Comparison of ENCODE assay signal across 8 mouse cellular contexts in the genomic region with DNA sequence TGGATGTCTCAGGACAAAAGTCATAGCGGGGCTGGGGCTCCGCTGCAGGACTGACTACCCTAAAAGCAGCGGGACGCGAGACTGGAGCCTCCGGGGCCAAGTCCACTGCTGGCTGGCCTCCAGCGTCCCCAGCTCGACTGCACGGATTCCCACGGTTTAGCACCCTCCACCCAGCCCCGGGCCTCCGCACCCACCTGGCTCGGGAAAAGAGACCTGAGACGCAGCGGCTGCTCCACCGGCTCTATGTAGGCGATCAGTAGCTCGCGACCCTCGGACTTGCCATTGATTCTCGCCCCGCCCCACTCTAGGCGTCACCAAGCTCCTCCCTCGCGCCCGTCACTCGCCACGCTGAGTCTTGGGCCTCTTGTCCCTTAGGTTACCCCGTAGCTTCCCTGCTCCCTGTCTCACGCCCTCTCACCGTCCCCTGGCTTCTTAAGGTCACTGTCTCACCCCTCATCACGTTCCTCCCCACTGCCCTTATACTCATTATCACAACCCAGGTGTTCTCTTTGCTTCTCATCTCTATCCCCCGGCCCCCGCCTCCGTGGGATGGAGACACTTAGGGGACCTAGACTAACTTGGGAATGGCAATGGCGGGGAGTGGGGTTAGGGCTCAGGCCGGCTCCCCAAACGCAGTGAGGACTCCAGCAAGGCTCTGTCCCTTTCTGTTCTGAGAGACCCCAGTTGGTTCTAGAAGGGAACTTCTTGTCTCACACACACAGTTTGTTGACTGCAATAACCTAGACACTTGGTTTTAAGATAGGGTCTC. TPM values are rescaled to one million over a fixed set of nuclear protein-coding genes. Genes with fewer than 3 reads are reported as not detected.
DNase-seq lines count a peak whose midpoint lies in the region; ATAC-seq and TF ChIP-seq lines count a peak whose summit lies in the region.

No protein-coding gene starts in this region.

- peak overlapping the region; percentile 59 to 62 for H3K4me3 ChIP-seq in MEL (ENCODE audit: control insufficient read depth in 1 of 2, insufficient read depth in 1 of 2, low read depth in 2 of 2, low read length in 2 of 2)
- H3K4me3 ChIP-seq in forebrain, embryonic 16.5 days (replicated peaks; ENCODE audit: low read length): peak overlapping the region; percentile 84
- peak overlapping the region; percentile 71 for H3K4me3 ChIP-seq in lung, embryonic 14.5 days (ENCODE audit: low read depth, low read length)

- peak overlapping the region; percentile 71 for H3K9ac ChIP-seq in MEL (ENCODE audit: control insufficient read depth, low read depth, low read length, poor library complexity, severe bottlenecking)
- peak overlapping the region; percentile 81 for H3K9ac ChIP-seq in forebrain, embryonic 16.5 days (replicated peaks; ENCODE audit: low read depth, low read length)
- H3K9ac ChIP-seq in lung, embryonic 14.5 days: peak overlapping the region; percentile 74

- peaks cover 1% of the 10 kb centered on the region; the same call in 1 of the 2 replicates for H3K79me2 ChIP-seq in MEL (ENCODE audit: control insufficient read depth, insufficient read depth, low read length, poor library complexity)

- H3K27me3 ChIP-seq in MEL (ENCODE audit: control insufficient read depth in 1 of 2, insufficient read depth in 2 of 2, low read length in 2 of 2): no peaks in the 10 kb centered on the region
- no peaks in the 10 kb centered on the region for H3K27me3 ChIP-seq in forebrain, embryonic 16.5 days (replicated peaks; ENCODE audit: control insufficient read depth, insufficient read depth, low read length)
- H3K27me3 ChIP-seq in lung, embryonic 14.5 days (ENCODE audit: insufficient read depth, low read length): no peaks in the 10 kb centered on the region

- no peak for TF ChIP-seq CTCF in MEL (IDR thresholded peaks at IDR 0.05 in 2 of 3, conservative IDR thresholded peaks at IDR 0.05 in 1 of 3; ENCODE audit: control insufficient read depth in 1 of 3, insufficient read depth in 1 of 3, low read depth in 2 of 3, low read length in 3 of 3, poor library complexity in 1 of 3, severe bottlenecking in 1 of 3)
- TF ChIP-seq CTCF in lung, embryonic 14.5 days (IDR thresholded peaks at IDR 0.05; ENCODE audit: low read depth): no peak

- H3K4me2 ChIP-seq in forebrain, embryonic 16.5 days (ENCODE audit: low read length): peak overlapping the region; percentile 54
- peak overlapping the region; percentile 78 for H3K4me2 ChIP-seq in lung, embryonic 14.5 days

- TF ChIP-seq POLR2A in MEL (IDR thresholded peaks at IDR 0.05; ENCODE audit: control insufficient read depth in 1 of 2, insufficient read depth in 1 of 2, low read depth in 1 of 2, low read length in 2 of 2, poor library complexity in 1 of 2): peak in 1 of 2 experiments; percentile 98; a peak in 2 of 4 replicates

- intact Hi-C loops in heart, postnatal 36 days (cut with DNase I): loop anchor here (2.0 to 5.0 kb wide), 4 partner anchors 21 to 140 kb away; a partner anchor contains a TSS

- DNase-seq in MEL (ENCODE audit: low read depth, low spot score): peak; percentile 99
- DNase-seq in cerebellum, adult 18-20 months: peak; percentile 93 to 94
- DNase-seq in heart, postnatal 36 days: peak; percentile 91 to 92
- DNase-seq in layer of hippocampus, adult 8-10 months (ENCODE audit: low spot score in 2 of 2): peak; percentile 88
- peak; percentile 96 for DNase-seq in lung, embryonic 14.5 days
- peak; percentile 88 for DNase-seq in testis, postnatal 14 days (ENCODE audit: low spot score)

- TF ChIP-seq RAD21 in MEL (IDR thresholded peaks at IDR 0.05; ENCODE audit: low read depth, low read length): no peak

- H3K36me3 ChIP-seq in MEL (ENCODE audit: control insufficient read depth in 1 of 2, insufficient read depth in 2 of 2, low read length in 2 of 2): peaks cover 0 to 11% of the 10 kb centered on the region in 2 experiments; a peak in 2 of 4 replicates
- H3K36me3 ChIP-seq in forebrain, embryonic 16.5 days (ENCODE audit: control insufficient read depth, insufficient read depth): 0 out of 2 replicates have a peak, but pooled peaks cover 3% of the 10 kb centered on the region
- H3K36me3 ChIP-seq in lung, embryonic 14.5 days (ENCODE audit: insufficient read depth): peaks cover 26% of the 10 kb centered on the region

- peaks cover 8 to 18% of the 10 kb centered on the region in 2 experiments; a peak in 3 of 4 replicates for H3K4me1 ChIP-seq in MEL (ENCODE audit: control insufficient read depth in 1 of 2, insufficient read depth in 2 of 2, low read length in 2 of 2)
- H3K4me1 ChIP-seq in forebrain, embryonic 16.5 days (replicated peaks; ENCODE audit: control insufficient read depth, insufficient read depth, low read length): peaks cover 6% of the 10 kb centered on the region
- H3K4me1 ChIP-seq in lung, embryonic 14.5 days (ENCODE audit: insufficient read depth): peaks cover 6% of the 10 kb centered on the region; the same call in 1 of the 2 replicates

- no peaks in the 10 kb centered on the region for H3K9me3 ChIP-seq in MEL (replicated peaks; ENCODE audit: insufficient read depth, low read length)
- H3K9me3 ChIP-seq in forebrain, embryonic 16.5 days (ENCODE audit: control insufficient read depth, low read length): no peaks in the 10 kb centered on the region
- H3K9me3 ChIP-seq in lung, embryonic 14.5 days (ENCODE audit: low read depth, low read length): no peaks in the 10 kb centered on the region

- TF ChIP-seq EP300 in MEL (IDR thresholded peaks at IDR 0.05; ENCODE audit: low read depth in 1 of 2, low read length in 2 of 2): peak in 1 of 2 experiments; percentile 48; a peak in 3 of 4 replicates

- ATAC-seq in forebrain, embryonic 16.5 days: peak; percentile 97
- peak; percentile 96 for ATAC-seq in lung, embryonic 14.5 days (ENCODE audit: insufficient read depth)
- ATAC-seq in neutrophil, adult 5-6 weeks (ENCODE audit: extremely low read depth, insufficient number of reproducible peaks, low FRiP score, poor library complexity, severe bottlenecking): peak; percentile 80

- WGBS in forebrain, embryonic 16.5 days: 2% methylated on average over 38 of the region's 38 CpGs
- WGBS in lung, embryonic 14.5 days: 1% methylated on average over 37 of the region's 38 CpGs

- peak overlapping the region; percentile 39 for H3K27ac ChIP-seq in MEL (ENCODE audit: control insufficient read depth, low read depth, low read length)
- H3K27ac ChIP-seq in forebrain, embryonic 16.5 days (ENCODE audit: low read length): peak overlapping the region; percentile 41; the same call in 1 of the 2 replicates
- H3K27ac ChIP-seq in lung, embryonic 14.5 days (ENCODE audit: low read depth): peak overlapping the region; percentile 90

TF ChIP-seq in MEL, 35 proteins besides CTCF, POLR2A, EP300 and RAD21 (continues in another document):
- TF ChIP-seq ZKSCAN1 (IDR thresholded peaks at IDR 0.05; ENCODE audit: low read depth, low read length): no peak

RNA-seq across cellular contexts. Expression of a gene that starts 1.1 kb away (rescaled TPM):
- total RNA-seq in MEL (2012; rRNA removed): 3.5 and 4.0 TPM in 2 replicates
- polyA plus RNA-seq in MEL (2012; ENCODE audit: insufficient read depth in 1 of 2, insufficient read length in 2 of 2, low read depth in 1 of 2, low replicate concordance in 2 of 2, missing spikeins in 1 of 2): 1 to 10 TPM in 1 of 2 experiments, not detected in 1; 6.0 TPM
- 9.7 and 10.8 TPM in 2 replicates for polyA plus RNA-seq in forebrain, embryonic 16.5 days (2015; fragmentation: Nextera tagmentation; extraction: Ambion mirVana)
- 1 to 10 TPM; 3.2 to 3.8 TPM for total RNA-seq in heart, postnatal 36 days (2021)
- total RNA-seq in layer of hippocampus, adult 8-10 months (2022): 10 to 100 TPM in 1 of 4 experiments, 1 to 10 TPM in 3; 8.6 to 11.5 (median 9.6) TPM
- polyA plus RNA-seq in lung, embryonic 14.5 days (2014; fragmentation: Nextera tagmentation; extraction: Ambion mirVana): 16.6 and 17.7 TPM in 2 replicates
- total RNA-seq in neutrophil, adult 5-6 weeks (2017): not detected in 2 replicates

RNA-seq across cellular contexts. Expression of a gene that starts 17.6 kb away (rescaled TPM):
- 199 and 213 TPM in 2 replicates for total RNA-seq in MEL (2012; rRNA removed)
- polyA plus RNA-seq in MEL (2012; ENCODE audit: insufficient read depth in 1 of 2, insufficient read length in 2 of 2, low read depth in 1 of 2, low replicate concordance in 2 of 2, missing spikeins in 1 of 2): 100 to 1,000 TPM in 1 of 2 experiments, not detected in 1; 386 TPM
- polyA plus RNA-seq in forebrain, embryonic 16.5 days (2015; fragmentation: Nextera tagmentation; extraction: Ambion mirVana): 67.7 and 68.4 TPM in 2 replicates
- total RNA-seq in heart, postnatal 36 days (2021): 10 to 100 TPM; 68.1 to 68.2 TPM
- 10 to 100 TPM; 28.4 to 34.6 (median 30.9) TPM for total RNA-seq in layer of hippocampus, adult 8-10 months (2022)
- 103 and 110 TPM in 2 replicates for polyA plus RNA-seq in lung, embryonic 14.5 days (2014; fragmentation: Nextera tagmentation; extraction: Ambion mirVana)
- 6.8 and 7.1 TPM in 2 replicates for total RNA-seq in neutrophil, adult 5-6 weeks (2017)

RNA-seq across cellular contexts. Expression of a gene that starts 22.3 kb away (rescaled TPM):
- total RNA-seq in MEL (2012; rRNA removed): 0.13 and 0.19 TPM in 2 replicates
- under 1 TPM in 1 of 2 experiments, not detected in 1; 0.50 TPM for polyA plus RNA-seq in MEL (2012; ENCODE audit: insufficient read depth in 1 of 2, insufficient read length in 2 of 2, low read depth in 1 of 2, low replicate concordance in 2 of 2, missing spikeins in 1 of 2)
- polyA plus RNA-seq in forebrain, embryonic 16.5 days (2015; fragmentation: Nextera tagmentation; extraction: Ambion mirVana): 0.62 and 0.71 TPM in 2 replicates
- not detected for total RNA-seq in heart, postnatal 36 days (2021)
- total RNA-seq in layer of hippocampus, adult 8-10 months (2022): under 1 TPM in 3 of 4 experiments, not detected in 1; 0.28 to 0.43 (median 0.30) TPM
- 30.5 and 31.0 TPM in 2 replicates for polyA plus RNA-seq in lung, embryonic 14.5 days (2014; fragmentation: Nextera tagmentation; extraction: Ambion mirVana)
- total RNA-seq in neutrophil, adult 5-6 weeks (2017): 1.3 and 1.8 TPM in 2 replicates

RNA-seq across cellular contexts. Expression of a gene that starts 22.7 kb away (rescaled TPM):
- 51.4 and 63.6 TPM in 2 replicates for total RNA-seq in MEL (2012; rRNA removed)
- 100 to 1,000 TPM in 1 of 2 experiments, not detected in 1; 103 TPM for polyA plus RNA-seq in MEL (2012; ENCODE audit: insufficient read depth in 1 of 2, insufficient read length in 2 of 2, low read depth in 1 of 2, low replicate concordance in 2 of 2, missing spikeins in 1 of 2)
- 81.6 and 92.0 TPM in 2 replicates for polyA plus RNA-seq in forebrain, embryonic 16.5 days (2015; fragmentation: Nextera tagmentation; extraction: Ambion mirVana)
- total RNA-seq in heart, postnatal 36 days (2021): 10 to 100 TPM; 17.1 to 20.2 TPM
- 10 to 100 TPM; 27.5 to 29.7 (median 27.9) TPM for total RNA-seq in layer of hippocampus, adult 8-10 months (2022)
- polyA plus RNA-seq in lung, embryonic 14.5 days (2014; fragmentation: Nextera tagmentation; extraction: Ambion mirVana): 94.5 and 96.4 TPM in 2 replicates
- total RNA-seq in neutrophil, adult 5-6 weeks (2017): 10.7 and 13.1 TPM in 2 replicates

RNA-seq across cellular contexts. Expression of a gene that starts 23.0 kb away (rescaled TPM):
- 0.12 TPM in 1 of 2 replicates, not detected in the other for total RNA-seq in MEL (2012; rRNA removed)
- under 1 TPM in 1 of 2 experiments, not detected in 1; 0.43 TPM for polyA plus RNA-seq in MEL (2012; ENCODE audit: insufficient read depth in 1 of 2, insufficient read length in 2 of 2, low read depth in 1 of 2, low replicate concordance in 2 of 2, missing spikeins in 1 of 2)
- 0.58 and 0.61 TPM in 2 replicates for polyA plus RNA-seq in forebrain, embryonic 16.5 days (2015; fragmentation: Nextera tagmentation; extraction: Ambion mirVana)
- under 1 TPM in 1 of 2 experiments, not detected in 1; 0.22 TPM for total RNA-seq in heart, postnatal 36 days (2021)
- total RNA-seq in layer of hippocampus, adult 8-10 months (2022): under 1 TPM in 3 of 4 experiments, not detected in 1; 0.23 to 0.59 (median 0.55) TPM
- polyA plus RNA-seq in lung, embryonic 14.5 days (2014; fragmentation: Nextera tagmentation; extraction: Ambion mirVana): 0.68 and 1.1 TPM in 2 replicates
- total RNA-seq in neutrophil, adult 5-6 weeks (2017): 0.35 TPM in 1 of 2 replicates, not detected in the other

Comparison
In these comparisons a context has a peak if more than half of its experiments do, and no peak if none do; other contexts are left out.
1. Peak in every context shown above with its lines: DNase-seq, ATAC-seq, H3K4me3 ChIP-seq and H3K27ac ChIP-seq.
2. H3K27ac ChIP-seq: peak in every context shown above with its lines; median percentile 90 in lung, embryonic 14.5 days; 41 in forebrain, embryonic 16.5 days; 39 in MEL.